Mouse (Mus musculus) small intestine, adult 2 months (tissue): ENCODE measurements around the gene Oxnad1. TPM values are rescaled to one million over a fixed set of nuclear protein-coding genes. Genes with fewer than 3 reads are reported as not detected.

Experiments used
- H3K27ac ChIP-seq: fragments of 200-500 bp; 2 replicates; pipeline ENCODE4 v1.5.1; 2012; ENCODE audit warnings: low read depth, low read length, control low read depth, inconsistent platforms; ENCODE audit not compliant: insufficient read depth
- H3K27me3 ChIP-seq: fragments of 200-500 bp; 2 replicates; pipeline ENCODE4 v1.6.1; 2012; ENCODE audit warnings: mild to moderate bottlenecking, moderate library complexity, low read length, inconsistent platforms; ENCODE audit not compliant: control insufficient read depth, insufficient read depth
- H3K36me3 ChIP-seq: fragments of 200-500 bp; 2 replicates; pipeline ENCODE4 v1.6.1; 2012; ENCODE audit warnings: mild to moderate bottlenecking, low read length, control low read depth, inconsistent platforms; ENCODE audit not compliant: control insufficient read depth, insufficient read depth
- H3K4me1 ChIP-seq: fragments of 200-500 bp; 2 replicates; pipeline ENCODE4 v1.6.1; 2012; ENCODE audit warnings: low read length, inconsistent platforms, mixed read lengths; ENCODE audit not compliant: control insufficient read depth, insufficient read depth, insufficient read length
- H3K4me3 ChIP-seq: fragments of 200-500 bp; 2 replicates; pipeline ENCODE4 v1.5.1; 2012; ENCODE audit warnings: low read depth, mild to moderate bottlenecking, control low read depth, inconsistent platforms, low read length, moderate library complexity
- CTCF ChIP-seq: fragments of 200-500 bp; IDR thresholded peaks from 2 replicates; pipeline ENCODE4 v1.5.1; 2012; ENCODE audit warnings: low read depth, mild to moderate bottlenecking, control low read depth, inconsistent platforms, low read length, moderate library complexity, mixed read lengths; ENCODE audit not compliant: insufficient replicate concordance, insufficient read length; ENCODE audit errors: extremely low read depth
- POLR2A ChIP-seq: fragments of 200-500 bp; IDR thresholded peaks from 2 replicates; pipeline ENCODE4 v1.6.1; 2012; ENCODE audit warnings: low read depth, mild to moderate bottlenecking, control low read depth, inconsistent platforms, low read length, moderate library complexity
- WGBS: fragments of 180-500 bp; shearing (Covaris S2); methylation state at CpG from one replicate; pipeline ENCODE4 v1.1.7; 2018; 5-methylcytosine and 5-hydroxymethylcytosine counted together
- polyA plus RNA-seq: library from polyadenylated mRNA; depleted of rRNA; stranded (reverse); fragments of >200 nt; gene quantifications from 2 replicates; pipeline ENCODE4 v1.2.3, GENCODE M21; 2012; rRNA removed

Oxnad1 gene
- polyA plus RNA-seq: 6.7 and 7.2 TPM in 2 replicates

DNA sequence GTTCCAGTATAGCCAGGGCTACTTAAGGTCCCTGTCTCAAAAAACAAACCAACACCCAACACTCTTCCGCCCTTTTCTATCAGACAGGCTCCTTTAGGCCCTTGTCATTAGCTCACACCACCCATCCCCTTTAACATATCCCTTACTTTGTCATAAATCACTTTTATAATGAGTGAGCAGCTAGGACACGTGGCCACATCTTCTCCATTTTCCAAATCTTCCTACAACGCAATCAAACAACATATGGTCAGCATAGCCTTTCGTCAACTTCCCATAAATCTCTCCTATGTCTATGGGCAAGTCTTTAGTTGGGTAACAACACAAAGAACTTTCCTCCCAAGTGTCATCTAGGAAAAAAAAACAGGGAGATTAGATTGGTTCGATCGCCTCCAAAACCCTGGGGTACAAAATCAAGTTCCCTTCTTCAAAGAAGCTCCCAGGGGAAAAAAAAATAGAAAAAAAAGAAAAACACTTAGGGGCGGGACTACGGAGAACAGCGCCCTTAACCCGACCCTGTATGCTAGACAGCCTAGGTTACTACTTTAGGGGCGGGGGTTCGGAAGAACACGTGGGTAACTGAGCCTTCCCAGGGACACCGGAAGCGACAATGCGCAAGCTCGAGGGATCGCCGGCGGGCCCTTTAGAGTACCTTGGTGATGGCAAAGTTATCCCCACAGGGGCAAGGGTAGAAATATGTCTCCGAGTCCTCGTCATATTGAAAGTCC lies at the start of gene Oxnad1:
TSS of gene Oxnad1 (plus strand) at position 614 of the 725 bp plus-strand sequence.
- H3K4me1 ChIP-seq: peaks cover 3% of the 10 kb centered on the region; the same call in 1 of the 2 replicates
- H3K36me3 ChIP-seq: peaks cover 19% of the 10 kb centered on the region
- no peak for TF ChIP-seq POLR2A
- H3K27ac ChIP-seq: peak within 1 kb of the TSS; percentile 87
- H3K27me3 ChIP-seq: no peaks in the 10 kb centered on the region
- WGBS: 2% methylated on average over 22 of the region's 22 CpGs
- peak within 1 kb of the TSS; percentile 76 for H3K4me3 ChIP-seq

DNA sequence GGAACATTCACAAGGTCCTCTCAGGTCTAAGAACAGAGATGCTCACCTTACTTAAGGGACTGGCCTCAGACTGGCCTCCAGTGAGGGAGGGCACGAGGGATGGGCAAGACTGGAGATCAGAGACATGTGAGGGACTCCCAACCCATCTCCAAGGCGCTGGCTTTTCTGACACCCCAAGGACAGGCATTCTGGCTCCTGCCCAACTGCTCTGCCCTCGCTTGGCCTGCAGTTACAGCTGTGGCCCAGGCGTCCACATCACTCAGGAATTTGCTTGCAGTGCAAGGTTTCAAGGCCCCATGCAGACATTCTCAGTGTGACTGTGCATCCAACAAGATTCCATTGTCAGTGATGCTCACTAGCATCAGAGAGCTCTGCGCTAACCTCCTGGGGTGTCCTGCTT lies 48.7 kb upstream of the Oxnad1 start:
- WGBS: 71% methylated on average over 5 of the region's 5 CpGs
- H3K27me3 ChIP-seq: no peaks in the 10 kb centered on the region
- TF ChIP-seq CTCF (no peak), POLR2A (no peak)
- no peak overlapping the region for H3K4me3 ChIP-seq
- no peak overlapping the region for H3K27ac ChIP-seq
- H3K4me1 ChIP-seq: no peaks in the 10 kb centered on the region
- H3K36me3 ChIP-seq: no peaks in the 10 kb centered on the region

GRCm38 (mm10) chr14:32037661-32038252 lies 47.4 kb upstream of the Oxnad1 start:
- 66% methylated on average over 8 of the region's 8 CpGs for WGBS
- no peaks in the 10 kb centered on the region for H3K4me1 ChIP-seq
- TF ChIP-seq POLR2A (no peak), CTCF (no peak)
- no peaks in the 10 kb centered on the region for H3K27me3 ChIP-seq
- H3K36me3 ChIP-seq: no peaks in the 10 kb centered on the region; the same call in 1 of the 2 replicates
- no peak overlapping the region for H3K4me3 ChIP-seq
- H3K27ac ChIP-seq: no peak overlapping the region

DNA sequence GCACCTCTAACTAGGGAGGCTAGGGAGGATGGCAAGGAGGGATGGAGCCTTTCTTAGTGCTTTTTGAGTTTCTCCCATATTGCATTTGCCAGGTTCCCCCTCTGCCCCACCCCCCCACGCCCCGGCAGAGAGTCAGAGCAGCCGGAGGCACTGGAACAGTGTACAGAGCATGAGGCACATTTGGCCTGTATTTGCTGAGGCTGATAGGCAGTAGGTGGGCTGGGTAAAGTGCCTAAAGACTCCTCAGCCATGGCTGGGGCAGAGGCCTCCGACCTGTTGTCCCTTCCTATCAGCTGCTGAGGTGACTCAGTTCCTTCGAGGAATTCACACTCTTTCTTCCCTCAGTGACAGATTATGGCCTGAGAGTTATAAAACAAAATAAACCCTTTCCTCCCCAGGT lies 43.1 kb upstream of the Oxnad1 start:
- no peak overlapping the region for H3K4me3 ChIP-seq
- H3K4me1 ChIP-seq: no peaks in the 10 kb centered on the region
- no peaks in the 10 kb centered on the region for H3K27me3 ChIP-seq
- TF ChIP-seq POLR2A: no peak
- TF ChIP-seq CTCF: no peak
- no peaks in the 10 kb centered on the region; the same call in 1 of the 2 replicates for H3K36me3 ChIP-seq
- no peak overlapping the region for H3K27ac ChIP-seq
- 23% methylated on average over 5 of the region's 5 CpGs for WGBS

- TF ChIP-seq POLR2A: no peak
- no peak for TF ChIP-seq CTCF
- H3K4me1 ChIP-seq: no peaks in the 10 kb centered on the region
- 75% methylated on average over 8 of the region's 8 CpGs for WGBS
- H3K4me3 ChIP-seq: no peak overlapping the region
- H3K36me3 ChIP-seq: no peaks in the 10 kb centered on the region; the same call in 1 of the 2 replicates
- H3K27ac ChIP-seq: no peak overlapping the region
- H3K27me3 ChIP-seq: no peaks in the 10 kb centered on the region
These were observed 38.8 kb upstream of the Oxnad1 start for GRCm38 (mm10) chr14:32046357-32046756.

- Histone ChIP-seq H3K4me3 (no peak overlapping the region), H3K27me3 (no peaks in the 10 kb centered on the region), H3K4me1 (no peaks in the 10 kb centered on the region), H3K27ac (no peak overlapping the region), H3K36me3 (no peaks in the 10 kb centered on the region)
- 78% methylated on average over 6 of the region's 6 CpGs for WGBS
- TF ChIP-seq POLR2A (no peak), CTCF (no peak)
These were observed 35.0 kb upstream of the Oxnad1 start for GRCm38 (mm10) chr14:32050171-32050570.

- H3K4me3 ChIP-seq: no peak overlapping the region
- H3K27me3 ChIP-seq: no peaks in the 10 kb centered on the region
- no peak overlapping the region for H3K27ac ChIP-seq
- H3K4me1 ChIP-seq: no peaks in the 10 kb centered on the region
- TF ChIP-seq CTCF (no peak), POLR2A (no peak)
- WGBS: 65% methylated on average over 5 of the region's 5 CpGs
- no peaks in the 10 kb centered on the region; the same call in 1 of the 2 replicates for H3K36me3 ChIP-seq
These were observed 31.3 kb upstream of the Oxnad1 start for GRCm38 (mm10) chr14:32053895-32054294.
